In the genomic region with DNA sequence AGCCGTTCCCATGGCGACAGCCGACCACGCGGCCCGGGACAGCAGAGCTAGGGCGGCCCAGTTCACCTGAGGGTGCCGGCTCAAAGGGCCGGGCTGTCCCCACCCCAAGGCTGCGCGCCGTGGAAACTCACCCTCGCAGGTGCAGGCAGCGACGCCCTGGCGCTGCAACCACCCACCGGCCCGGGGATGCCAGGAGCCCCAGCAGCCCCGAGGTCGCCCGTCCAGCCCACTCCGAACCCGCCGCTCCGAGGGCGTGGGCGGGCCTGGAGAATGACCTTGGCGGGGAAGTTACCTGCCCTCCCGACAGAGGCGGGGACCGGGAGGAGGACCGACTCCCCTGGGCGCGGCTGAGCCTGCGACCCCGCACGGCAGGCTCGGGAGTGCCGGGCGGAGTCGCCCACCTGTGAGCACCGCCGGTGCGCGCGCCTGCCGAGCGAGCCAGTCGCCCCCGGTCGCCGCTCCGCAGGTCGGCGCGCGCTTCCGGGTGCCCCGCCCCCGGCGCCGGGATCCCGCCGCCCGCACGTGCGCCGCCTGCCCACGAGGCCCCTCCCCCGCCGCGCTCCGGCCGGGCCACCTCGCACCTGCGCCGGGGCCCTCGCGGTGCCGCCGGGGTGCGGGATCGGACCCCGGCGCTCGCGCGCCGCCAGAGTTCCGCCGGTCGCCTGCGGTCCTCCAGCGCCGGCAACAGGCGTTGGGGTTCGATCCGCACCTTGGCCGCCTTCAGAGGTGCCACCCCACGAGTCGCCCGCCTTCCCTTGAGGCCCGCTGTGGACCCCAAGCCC, we compare ENCODE assay signal across 8 mouse cellular contexts. TPM values are rescaled to one million over a fixed set of nuclear protein-coding genes. Genes with fewer than 3 reads are reported as not detected.
DNase-seq lines count a peak whose midpoint lies in the region; ATAC-seq and TF ChIP-seq lines count a peak whose summit lies in the region.

A gene (minus strand): TSS at position 464 of the 782 bp plus-strand sequence.

- H3K4me1 ChIP-seq in heart, postnatal 0 days (ENCODE audit: control insufficient read depth, insufficient read depth) = 0 out of 2 replicates have a peak, but pooled peaks cover 5% of the 10 kb centered on the region
- no peaks in the 10 kb centered on the region for H3K4me1 ChIP-seq in lung, embryonic 14.5 days (ENCODE audit: insufficient read depth)

- no peak for TF ChIP-seq EP300 in heart, postnatal 0 days (IDR thresholded peaks at IDR 0.05; ENCODE audit: low read depth)

- H3K4me3 ChIP-seq in heart, postnatal 0 days (ENCODE audit: low read depth, low read length) = peak within 1 kb of the TSS; percentile 62
- H3K4me3 ChIP-seq in lung, embryonic 14.5 days (ENCODE audit: low read depth, low read length) = peak within 1 kb of the TSS; percentile 65

- WGBS in heart, postnatal 0 days = under 1% methylated on average over 67 of the region's 103 CpGs
- WGBS in lung, embryonic 14.5 days = under 1% methylated on average over 103 of the region's 103 CpGs

- no peaks in the 10 kb centered on the region for H3K9me3 ChIP-seq in heart, postnatal 0 days (replicated peaks; ENCODE audit: control insufficient read depth, low read length)
- no peaks in the 10 kb centered on the region for H3K9me3 ChIP-seq in lung, embryonic 14.5 days (ENCODE audit: low read depth, low read length)

- H3K36me3 ChIP-seq in heart, postnatal 0 days (replicated peaks; ENCODE audit: control insufficient read depth, insufficient read depth, low read length) = no peaks in the 10 kb centered on the region
- H3K36me3 ChIP-seq in lung, embryonic 14.5 days (ENCODE audit: insufficient read depth) = no peaks in the 10 kb centered on the region

- peak within 1 kb of the TSS; percentile 98 for H3K4me2 ChIP-seq in heart, postnatal 0 days (ENCODE audit: low read depth, low read length)
- H3K4me2 ChIP-seq in lung, embryonic 14.5 days = peak within 1 kb of the TSS; percentile 99

- peak; percentile 37 for DNase-seq in right cerebral cortex, adult 18-20 months
- no peak for DNase-seq in right cerebral cortex, postnatal 36 days (ENCODE audit: low spot score in 2 of 2)
- DNase-seq in cerebellum, postnatal 36 days = peak; percentile 28 to 38
- DNase-seq in heart, postnatal 0 days (ENCODE audit: low spot score) = no peak
- peak; percentile 52 to 79 for DNase-seq in kidney, postnatal 25 days
- DNase-seq in lung, embryonic 14.5 days = peak; percentile 59
- DNase-seq in ovary, postnatal 10 days (ENCODE audit: low spot score) = peak; percentile 7
- DNase-seq in thymus, postnatal 4 days = peak; percentile 79

- H3K27me3 ChIP-seq in heart, postnatal 0 days (ENCODE audit: control insufficient read depth, insufficient read depth, low read length) = peaks cover 6% of the 10 kb centered on the region; the same call in 1 of the 2 replicates
- peaks cover 14% of the 10 kb centered on the region for H3K27me3 ChIP-seq in lung, embryonic 14.5 days (ENCODE audit: insufficient read depth, low read length)

- no peak for TF ChIP-seq CTCF in heart, postnatal 0 days (IDR thresholded peaks at IDR 0.05; ENCODE audit: low read depth)
- no peak for TF ChIP-seq CTCF in lung, embryonic 14.5 days (IDR thresholded peaks at IDR 0.05; ENCODE audit: low read depth)

- peak; percentile 75 for ATAC-seq in heart, postnatal 0 days (ENCODE audit: insufficient read depth, low read depth)
- ATAC-seq in lung, embryonic 14.5 days (ENCODE audit: insufficient read depth) = peak; percentile 84

- H3K27ac ChIP-seq in heart, postnatal 0 days (ENCODE audit: low read depth) = no peak within 1 kb of the TSS
- H3K27ac ChIP-seq in lung, embryonic 14.5 days (ENCODE audit: low read depth) = no peak within 1 kb of the TSS

- peak within 1 kb of the TSS; percentile 47 for H3K9ac ChIP-seq in heart, postnatal 0 days (replicated peaks; ENCODE audit: low read depth, low read length)
- peak within 1 kb of the TSS; percentile 62 for H3K9ac ChIP-seq in lung, embryonic 14.5 days

RNA-seq across cellular contexts. Expression of the gene that starts here (rescaled TPM):
- total RNA-seq in heart, postnatal 0 days (2014; rRNA removed; ENCODE audit: low replicate concordance) = 0.46 and 0.58 TPM in 2 replicates
- 0.59 and 0.72 TPM in 2 replicates for polyA plus RNA-seq in heart, postnatal 0 days (2015; fragmentation: Nextera tagmentation; extraction: Ambion mirVana)
- polyA plus RNA-seq in lung, embryonic 14.5 days (2014; fragmentation: Nextera tagmentation; extraction: Ambion mirVana) = 2.1 TPM in 2 replicates

Comparison
In these comparisons a context has a peak if more than half of its experiments do, and no peak if none do; other contexts are left out.
1. DNase-seq: peak in right cerebral cortex, adult 18-20 months (single experiment), cerebellum, postnatal 36 days (2 of 2), kidney, postnatal 25 days (2 of 2), lung, embryonic 14.5 days (single experiment), ovary, postnatal 10 days (single experiment) and thymus, postnatal 4 days (single experiment); none in right cerebral cortex, postnatal 36 days (0 of 2) and heart, postnatal 0 days (single experiment).
2. Peak in ATAC-seq, H3K4me3 ChIP-seq, H3K9ac ChIP-seq and H3K4me2 ChIP-seq in heart, postnatal 0 days; RNA of the gene not detected or under 1 TPM.